Mouse (Mus musculus) ES-E14 (cell line): ENCODE measurements around the gene G430095P16Rik.

Experiments
- CHD2 ChIP-seq: IDR thresholded peaks from 2 replicates; pipeline ENCODE4 v1.6.1; 2014; ENCODE audit warnings: mild to moderate bottlenecking, low read depth, low read length, inconsistent platforms
- HCFC1 ChIP-seq: IDR thresholded peaks from 2 replicates; pipeline ENCODE4 v1.6.1; 2012; ENCODE audit warnings: low read length, inconsistent platforms, borderline replicate concordance; ENCODE audit not compliant: insufficient read depth
- MAFK ChIP-seq: IDR thresholded peaks from 2 replicates; pipeline ENCODE4 v1.6.1; 2014; ENCODE audit warnings: mild to moderate bottlenecking, low read depth, low read length, inconsistent platforms; ENCODE audit not compliant: insufficient read depth
- ZC3H11A ChIP-seq: IDR thresholded peaks from 2 replicates; pipeline ENCODE4 v1.6.1; 2012; ENCODE audit warnings: low read depth, mild to moderate bottlenecking, inconsistent platforms, low read length, borderline replicate concordance
- ZNF384 ChIP-seq: IDR thresholded peaks from 2 replicates; pipeline ENCODE4 v1.6.1; 2012; ENCODE audit warnings: low read depth, low read length, inconsistent platforms

GRCm38 (mm10) chr8:84709931-84710330 lies 12.9 kb upstream of the G430095P16Rik start:
- TF ChIP-seq MAFK, result no peak
- TF ChIP-seq ZNF384, result no peak
- no peak for TF ChIP-seq ZC3H11A
- TF ChIP-seq CHD2, result no peak
- no peak for TF ChIP-seq HCFC1
